Mouse (Mus musculus): Measurements from ENCODE around the gene Hbb-y. TPM values are rescaled to one million over a fixed set of nuclear protein-coding genes. Genes with fewer than 3 reads are reported as not detected.
"Not testable (repeated sequence)": the region's sequence is repeated elsewhere in the genome, so short reads cannot be mapped to it uniquely, and the experiment has no call there.

Gene Hbb-y
- total RNA-seq, 1 experiment from 2014 or later, result not detected

DNA sequence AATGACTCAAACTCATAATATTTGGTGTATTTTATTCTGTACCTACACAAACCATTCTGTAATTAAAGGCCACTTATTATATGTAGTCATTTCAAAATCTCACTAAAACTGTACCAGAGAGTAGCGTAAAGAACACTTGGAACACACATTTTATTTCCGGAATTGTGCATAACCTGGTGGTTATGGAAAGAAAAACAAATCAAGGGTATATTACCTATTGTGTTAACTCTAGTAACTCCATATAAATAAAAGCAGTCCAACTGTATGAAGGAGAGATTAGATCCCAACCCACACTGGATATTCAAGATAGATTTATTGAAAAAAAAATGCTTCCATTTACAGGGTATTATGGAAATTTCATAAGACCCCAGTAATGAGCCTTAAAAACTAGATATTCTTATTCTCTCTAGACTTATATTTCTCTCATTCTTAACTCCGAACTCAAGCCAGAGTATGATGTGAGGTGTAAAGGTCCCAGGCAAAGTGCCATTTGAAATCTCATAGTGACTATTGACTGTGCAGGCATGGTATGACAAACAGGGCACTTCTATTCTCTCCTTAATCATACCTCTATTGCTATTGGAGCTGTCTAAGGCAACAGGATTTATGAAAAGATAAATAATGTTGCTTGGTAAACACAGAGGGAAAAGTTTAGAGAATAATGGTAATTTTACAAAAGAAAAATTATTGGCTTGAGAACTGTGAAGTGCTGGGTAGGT is 27.3 kb downstream of the Hbb-y start:
- no peak for ATAC-seq (replicated peaks in 1 of 2; ENCODE audit: insufficient read depth in 1 of 2, low FRiP score in 2 of 2, low TSS enrichment in 1 of 2, low read depth in 1 of 2, poor library complexity in 2 of 2, severe bottlenecking in 2 of 2)

DNA sequence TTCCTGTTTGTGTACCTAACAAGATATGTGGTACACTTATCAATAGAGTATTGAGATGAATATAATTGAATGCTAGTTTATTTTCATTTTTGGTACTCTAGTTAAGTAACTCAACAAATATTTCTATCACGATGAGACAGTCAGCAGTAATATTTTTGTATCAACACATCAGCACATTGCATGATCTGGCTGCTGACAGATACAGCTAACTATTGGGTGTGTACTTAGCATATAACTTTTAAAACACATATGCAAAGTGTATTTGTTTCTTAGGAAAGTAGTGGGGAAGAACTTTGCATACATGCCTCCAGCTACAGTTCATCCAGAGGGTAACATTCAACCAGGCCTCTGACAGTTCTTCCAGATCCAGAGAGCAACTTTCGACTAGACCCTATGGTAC is 28.4 kb downstream of the Hbb-y start:
- no peak for ATAC-seq (replicated peaks in 1 of 2; ENCODE audit: insufficient read depth in 1 of 2, low FRiP score in 2 of 2, low TSS enrichment in 1 of 2, low read depth in 1 of 2, poor library complexity in 2 of 2, severe bottlenecking in 2 of 2)

DNA sequence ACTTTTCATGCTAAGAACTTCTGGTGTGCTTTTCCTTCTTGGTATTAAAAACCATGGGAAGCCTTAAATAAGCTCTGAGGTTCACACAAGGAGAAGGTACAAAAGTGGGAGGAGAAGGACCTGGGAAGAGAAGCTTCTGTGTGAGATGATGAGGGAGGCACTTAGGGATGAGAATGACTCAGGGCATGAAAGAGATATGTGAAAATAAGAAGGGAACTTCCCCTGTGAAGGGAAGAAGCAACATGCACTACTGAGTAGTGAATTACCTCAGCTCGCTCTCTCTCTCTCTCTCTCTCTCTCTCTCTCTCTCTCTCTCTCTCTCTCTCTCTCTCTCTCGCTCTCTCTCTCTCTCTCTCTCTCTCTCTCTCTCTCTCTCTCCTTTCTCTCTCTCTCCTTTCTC is 37.9 kb downstream of the Hbb-y start:
- ATAC-seq (replicated peaks in 1 of 2; ENCODE audit: insufficient read depth in 1 of 2, low FRiP score in 2 of 2, low TSS enrichment in 1 of 2, low read depth in 1 of 2, poor library complexity in 2 of 2, severe bottlenecking in 2 of 2), result not testable (repeated sequence)

DNA sequence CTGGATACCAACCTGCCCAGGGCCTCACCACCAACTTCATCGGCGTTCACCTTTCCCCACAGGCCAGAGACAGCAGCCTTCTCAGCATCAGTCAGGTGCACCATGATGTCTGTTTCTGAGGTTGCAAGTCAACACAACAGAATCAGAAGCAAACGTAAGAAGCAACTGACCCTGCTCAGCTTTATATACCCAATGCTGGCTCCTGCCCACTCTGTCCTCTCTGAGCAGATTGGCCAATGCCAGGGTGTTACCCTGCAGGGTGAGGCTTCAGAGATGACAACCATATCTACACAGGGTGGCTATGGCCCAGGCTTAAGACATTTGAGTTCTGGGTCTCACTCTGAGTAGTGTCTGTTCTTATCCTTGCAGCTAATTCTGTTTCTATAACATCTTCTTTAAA is 39.2 kb downstream of the Hbb-y start, which contains the start of gene Hbb-bt:
Hbb-bt (minus strand) TSS at position 231 of the 400 bp plus-strand sequence.
- no peak for ATAC-seq (replicated peaks in 1 of 2; ENCODE audit: insufficient read depth in 1 of 2, low FRiP score in 2 of 2, low TSS enrichment in 1 of 2, low read depth in 1 of 2, poor library complexity in 2 of 2, severe bottlenecking in 2 of 2)

DNA sequence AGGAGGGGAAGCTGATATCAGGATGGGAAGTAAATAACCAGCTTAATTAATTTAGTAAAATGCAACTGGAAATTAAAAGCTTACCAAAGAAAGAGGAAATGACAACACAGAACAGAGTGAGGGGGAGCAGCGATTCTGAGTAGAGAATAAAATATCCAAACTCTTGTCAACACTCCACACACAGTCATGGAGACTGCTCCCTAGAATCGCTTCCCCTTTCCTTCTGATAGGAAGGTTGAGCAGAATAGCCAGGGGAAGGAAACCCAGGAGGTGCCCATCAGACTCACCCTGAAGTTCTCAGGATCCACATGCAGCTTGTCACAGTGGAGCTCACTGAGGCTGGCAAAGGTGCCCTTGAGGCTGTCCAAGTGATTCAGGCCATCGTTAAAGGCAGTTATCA is 39.9 kb downstream of the Hbb-y start:
- peak in 1 of 2 experiments; percentile 5; a peak in 1 of 4 replicates for ATAC-seq (replicated peaks in 1 of 2; ENCODE audit: insufficient read depth in 1 of 2, low FRiP score in 2 of 2, low TSS enrichment in 1 of 2, low read depth in 1 of 2, poor library complexity in 2 of 2, severe bottlenecking in 2 of 2)

DNA sequence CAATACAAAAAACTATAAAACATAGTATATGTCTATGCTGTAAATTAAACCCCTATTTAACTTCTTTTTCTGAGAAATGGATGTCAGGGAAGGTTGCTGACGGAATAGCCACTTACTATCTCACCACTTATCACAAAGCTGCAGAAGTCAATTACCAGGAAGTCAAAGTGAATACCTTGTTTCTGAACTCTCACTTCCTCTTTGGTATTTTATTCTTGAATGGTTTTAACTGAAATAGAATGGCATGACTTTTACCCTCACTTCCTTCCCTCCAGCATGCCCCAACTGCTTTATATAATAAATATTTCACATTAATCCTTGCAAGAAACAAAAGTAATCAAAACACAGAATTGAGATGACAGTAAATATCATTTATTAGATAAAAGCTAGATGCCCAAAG is 40.8 kb downstream of the Hbb-y start:
- peak; percentile 55 to 78 for ATAC-seq (replicated peaks in 1 of 2; ENCODE audit: insufficient read depth in 1 of 2, low FRiP score in 2 of 2, low TSS enrichment in 1 of 2, low read depth in 1 of 2, poor library complexity in 2 of 2, severe bottlenecking in 2 of 2)

DNA sequence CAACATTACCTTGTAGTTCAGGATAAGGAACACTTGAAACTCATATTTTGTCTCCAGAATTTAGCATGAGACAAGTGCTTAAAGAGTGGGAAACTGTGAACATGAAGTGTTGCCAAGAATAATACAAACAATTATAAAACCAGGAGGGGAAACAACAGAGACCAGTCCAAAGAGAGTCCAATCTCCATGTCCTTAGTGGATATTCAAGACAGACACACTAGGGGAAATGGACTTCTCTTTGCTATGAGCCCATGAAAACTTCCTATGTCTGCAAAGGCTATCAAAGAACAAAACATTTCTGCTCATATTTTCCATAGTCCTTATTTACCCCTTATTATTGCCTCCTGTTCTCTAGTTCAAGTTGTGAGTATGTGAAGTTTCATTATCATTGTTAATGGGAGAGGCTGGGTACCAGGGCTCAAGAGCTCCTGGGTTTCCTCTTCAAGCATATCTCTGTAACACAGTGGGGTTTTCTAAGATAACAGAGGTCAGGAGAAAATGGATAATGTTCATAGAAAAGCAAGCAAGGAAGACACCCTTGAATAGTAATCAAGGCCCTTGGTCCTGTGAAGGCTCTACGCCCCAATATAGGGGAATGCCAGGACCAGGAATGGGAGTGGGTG is 41.7 kb downstream of the Hbb-y start:
- ATAC-seq (replicated peaks in 1 of 2; ENCODE audit: insufficient read depth in 1 of 2, low FRiP score in 2 of 2, low TSS enrichment in 1 of 2, low read depth in 1 of 2, poor library complexity in 2 of 2, severe bottlenecking in 2 of 2), result no peak

DNA sequence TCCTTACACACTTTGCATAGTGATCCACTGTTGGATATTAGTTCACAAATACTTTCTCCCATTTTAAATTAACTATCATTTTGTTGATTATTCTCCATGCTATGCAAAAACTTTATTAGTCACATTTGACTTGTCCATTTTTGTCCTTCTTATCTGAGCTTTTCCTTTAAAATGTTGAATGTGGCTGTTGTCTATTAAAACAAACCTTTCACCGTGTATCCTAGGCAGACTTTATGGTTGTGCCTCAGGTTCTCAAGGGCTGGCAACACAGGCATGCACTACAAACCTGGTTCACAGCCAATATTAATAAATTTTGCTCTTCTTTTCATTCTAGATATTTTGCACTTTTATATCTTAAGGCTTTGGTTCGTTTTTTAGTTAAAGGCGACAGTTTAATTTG is 42.3 kb downstream of the Hbb-y start:
- no peak for ATAC-seq (replicated peaks in 1 of 2; ENCODE audit: insufficient read depth in 1 of 2, low FRiP score in 2 of 2, low TSS enrichment in 1 of 2, low read depth in 1 of 2, poor library complexity in 2 of 2, severe bottlenecking in 2 of 2)

DNA sequence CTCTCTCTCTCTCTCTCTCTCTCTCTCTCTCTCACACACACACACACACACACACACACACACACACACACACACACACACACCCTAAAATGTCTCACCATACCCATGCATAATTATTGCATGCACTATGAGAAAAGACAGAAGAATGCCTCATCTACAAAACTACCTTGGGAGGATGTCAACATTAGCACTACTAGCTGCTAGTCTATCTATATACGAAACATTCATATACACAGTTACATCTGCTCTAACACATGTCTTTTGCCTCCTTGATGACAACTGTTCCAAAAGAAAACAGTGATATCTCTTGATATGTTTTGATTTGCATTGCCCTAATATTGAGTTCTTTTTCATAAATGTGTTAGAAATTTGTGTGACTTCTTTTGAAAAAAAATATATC is 42.7 kb downstream of the Hbb-y start:
- ATAC-seq (replicated peaks in 1 of 2; ENCODE audit: insufficient read depth in 1 of 2, low FRiP score in 2 of 2, low TSS enrichment in 1 of 2, low read depth in 1 of 2, poor library complexity in 2 of 2, severe bottlenecking in 2 of 2), result no peak

DNA sequence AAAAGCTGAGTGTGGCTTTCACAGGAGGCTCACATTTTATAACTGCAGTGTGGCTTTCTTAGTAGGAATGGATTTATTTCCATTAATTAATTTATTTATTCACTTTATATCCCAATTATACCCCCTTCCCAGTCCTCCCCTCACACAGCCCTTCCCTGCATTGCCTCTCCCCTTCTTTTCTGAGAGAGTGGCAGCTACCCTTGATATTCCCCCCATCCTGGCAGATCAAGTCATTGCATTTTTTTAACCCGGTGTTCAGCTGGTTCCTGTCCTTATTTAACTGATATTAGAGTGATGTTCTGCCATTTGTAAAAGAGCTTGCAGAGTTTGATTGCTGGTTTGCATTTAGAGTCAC is 43.2 kb downstream of the Hbb-y start:
- no peak for ATAC-seq (replicated peaks in 1 of 2; ENCODE audit: insufficient read depth in 1 of 2, low FRiP score in 2 of 2, low TSS enrichment in 1 of 2, low read depth in 1 of 2, poor library complexity in 2 of 2, severe bottlenecking in 2 of 2)

DNA sequence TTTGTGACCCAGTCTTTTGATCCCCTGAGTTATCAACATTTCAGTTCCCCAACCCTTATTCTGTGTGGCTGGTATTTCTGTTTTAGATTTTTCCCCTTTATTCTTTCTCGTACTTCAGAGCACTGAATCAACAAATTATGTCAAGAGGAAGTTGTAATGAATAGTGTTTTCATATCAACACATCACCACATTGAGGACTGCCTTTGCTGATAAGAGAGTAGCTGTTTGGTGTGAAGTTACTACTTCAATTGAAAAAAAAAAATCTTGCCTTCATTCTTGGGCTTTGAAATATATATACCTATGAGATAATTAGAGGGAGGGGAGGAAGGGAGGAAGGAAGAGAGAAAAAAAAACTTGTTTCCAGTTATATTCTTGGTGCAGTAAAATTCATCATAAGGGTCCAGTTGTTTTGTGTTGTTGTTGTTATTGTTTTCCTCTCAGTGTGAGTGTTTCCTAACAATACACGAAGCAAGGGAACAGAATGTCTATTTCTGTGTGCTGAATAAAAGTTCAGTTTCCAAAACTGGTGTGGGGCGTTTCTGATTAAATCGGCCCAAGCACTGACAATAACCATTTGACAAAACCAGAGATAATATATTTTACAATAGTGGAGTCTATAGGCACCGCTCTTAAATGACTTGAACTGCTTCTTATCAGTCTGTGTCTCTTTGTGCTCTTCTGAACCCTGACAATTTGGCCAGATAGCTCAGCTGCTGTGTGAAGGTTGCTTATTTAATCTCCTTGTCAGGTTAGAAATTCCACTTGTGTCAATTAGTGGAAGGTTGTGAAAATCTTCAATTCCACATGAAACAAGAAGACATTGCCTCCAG is 43.8 kb downstream of the Hbb-y start:
- ATAC-seq (replicated peaks in 1 of 2; ENCODE audit: insufficient read depth in 1 of 2, low FRiP score in 2 of 2, low TSS enrichment in 1 of 2, low read depth in 1 of 2, poor library complexity in 2 of 2, severe bottlenecking in 2 of 2), result peak; percentile 73 to 81

DNA sequence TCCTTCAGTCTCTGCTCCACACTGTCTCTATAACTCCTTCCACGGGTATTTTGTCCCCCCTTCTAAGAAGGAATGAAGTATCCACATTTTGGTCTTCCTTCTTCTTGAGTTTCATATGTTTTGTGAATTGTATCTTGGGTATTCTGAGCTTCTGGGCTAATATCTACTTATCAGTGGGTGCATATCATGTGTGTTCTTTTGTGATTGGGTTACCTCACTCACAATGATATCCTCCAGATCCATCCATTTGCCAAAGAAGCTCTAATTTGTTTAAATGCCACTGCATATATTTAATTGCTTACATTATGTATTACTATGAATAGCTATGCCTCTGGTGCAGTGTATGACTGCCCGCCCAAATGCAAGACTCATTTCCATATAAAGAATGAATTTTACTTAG is 44.9 kb downstream of the Hbb-y start:
- not testable (repeated sequence) for ATAC-seq (replicated peaks in 1 of 2; ENCODE audit: insufficient read depth in 1 of 2, low FRiP score in 2 of 2, low TSS enrichment in 1 of 2, low read depth in 1 of 2, poor library complexity in 2 of 2, severe bottlenecking in 2 of 2)

DNA sequence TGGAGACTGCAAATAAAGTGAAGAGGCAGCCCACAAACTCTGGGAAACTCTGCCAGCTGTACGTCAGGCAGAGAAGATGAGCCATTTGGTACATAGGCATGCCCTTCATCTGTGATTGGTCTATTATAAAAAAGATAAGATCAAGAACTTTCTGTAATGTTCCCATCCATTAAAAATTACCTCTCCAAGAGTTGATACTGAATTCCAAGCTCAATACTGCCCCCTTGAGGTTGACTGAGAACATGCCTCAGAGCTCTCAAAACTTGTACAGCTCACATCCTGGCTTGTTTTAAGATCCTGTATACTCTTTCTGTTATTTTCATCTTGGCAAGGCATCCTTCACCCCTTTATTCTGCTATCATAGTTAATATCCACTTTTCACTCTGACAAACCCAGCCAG is 46.2 kb downstream of the Hbb-y start:
- ATAC-seq (replicated peaks in 1 of 2; ENCODE audit: insufficient read depth in 1 of 2, low FRiP score in 2 of 2, low TSS enrichment in 1 of 2, low read depth in 1 of 2, poor library complexity in 2 of 2, severe bottlenecking in 2 of 2), result peak; percentile 50 to 62; a peak in 3 of 4 replicates

Other genes with a start within 250 kb of the Hbb-y start
- gene Olfr620, start 240.7 kb downstream of the Hbb-y start, total RNA-seq (2017), result not detected in 2 replicates
- gene Olfr622, start 210.5 kb downstream of the Hbb-y start, total RNA-seq (2017), result not detected in 2 replicates
- gene Olfr623, start 189.5 kb downstream of the Hbb-y start, total RNA-seq (2017), result not detected in 2 replicates
- gene Olfr624, start 182.0 kb downstream of the Hbb-y start, total RNA-seq (2017), result not detected in 2 replicates
- gene Olfr625-ps1, start 170.5 kb downstream of the Hbb-y start, total RNA-seq (2017), result not detected in 2 replicates
- not detected in 2 replicates for gene Olfr243, start 138.5 kb downstream of the Hbb-y start, total RNA-seq (2017)
- not detected in 2 replicates for gene Olfr628, start 122.8 kb downstream of the Hbb-y start, total RNA-seq (2017)
- not detected in 2 replicates for gene Olfr629, start 108.3 kb downstream of the Hbb-y start, total RNA-seq (2017)
- gene Olfr630, start 95.9 kb downstream of the Hbb-y start, total RNA-seq (2017), result not detected in 2 replicates
- gene Olfr69, start 81.6 kb downstream of the Hbb-y start, total RNA-seq (2017), result not detected in 2 replicates
- 0.88 TPM in 1 of 2 replicates, not detected in the other for gene Olfr68, start 73.5 kb downstream of the Hbb-y start, total RNA-seq (2017)
- not detected in 2 replicates for gene Olfr67, start 61.4 kb downstream of the Hbb-y start, total RNA-seq (2017)
- 14.9 and 19.7 TPM in 2 replicates for gene Hbb-bt, start 39.2 kb downstream of the Hbb-y start, total RNA-seq (2017)
- gene Hbb-bs, start 25.1 kb downstream of the Hbb-y start, total RNA-seq (2017), result 47.4 and 80.7 TPM in 2 replicates
- gene Hbb-bh2, start 12.7 kb downstream of the Hbb-y start, total RNA-seq (2017), result not detected in 2 replicates
- gene Hbb-bh1, start 10.1 kb downstream of the Hbb-y start, total RNA-seq (2017), result not detected in 2 replicates
- not detected in 2 replicates for gene Olfr66, start 33.0 kb upstream of the Hbb-y start, total RNA-seq (2017)
- gene Olfr64, start 41.3 kb upstream of the Hbb-y start, total RNA-seq (2017), result not detected in 2 replicates
- gene Olfr65, start 50.3 kb upstream of the Hbb-y start, total RNA-seq (2017), result not detected in 2 replicates
- not detected in 2 replicates for gene Olfr631, start 75.6 kb upstream of the Hbb-y start, total RNA-seq (2017)
- 1.6 TPM in 1 of 2 replicates, not detected in the other for gene Olfr632, start 81.1 kb upstream of the Hbb-y start, total RNA-seq (2017)
- not detected in 2 replicates for gene Olfr633, start 91.2 kb upstream of the Hbb-y start, total RNA-seq (2017)
- gene Olfr635, start 117.9 kb upstream of the Hbb-y start, total RNA-seq (2017), result not detected in 2 replicates
- not detected in 2 replicates for gene Olfr638, start 145.5 kb upstream of the Hbb-y start, total RNA-seq (2017)
- gene Olfr639, start 164.1 kb upstream of the Hbb-y start, total RNA-seq (2017), result 0.13 TPM in 1 of 2 replicates, not detected in the other
- gene Olfr640, start 172.4 kb upstream of the Hbb-y start, total RNA-seq (2017), result not detected in 2 replicates
- not detected in 2 replicates for gene Olfr641, start 182.2 kb upstream of the Hbb-y start, total RNA-seq (2017)
- 0.56 TPM in 1 of 2 replicates, not detected in the other for gene Olfr642, start 199.4 kb upstream of the Hbb-y start, total RNA-seq (2017)
- gene 4930516K23Rik, start 208.2 kb upstream of the Hbb-y start, total RNA-seq (2017), result not detected in 2 replicates
- gene Olfr644, start 218.7 kb upstream of the Hbb-y start, total RNA-seq (2017), result 0.10 and 0.38 TPM in 2 replicates
- gene Olfr645, start 232.2 kb upstream of the Hbb-y start, total RNA-seq (2017), result not detected in 2 replicates

Data from hematopoietic stem cell, adult 5-6 weeks (primary cell).